Mouse (Mus musculus): Measurements from ENCODE around the gene App.

DNA sequence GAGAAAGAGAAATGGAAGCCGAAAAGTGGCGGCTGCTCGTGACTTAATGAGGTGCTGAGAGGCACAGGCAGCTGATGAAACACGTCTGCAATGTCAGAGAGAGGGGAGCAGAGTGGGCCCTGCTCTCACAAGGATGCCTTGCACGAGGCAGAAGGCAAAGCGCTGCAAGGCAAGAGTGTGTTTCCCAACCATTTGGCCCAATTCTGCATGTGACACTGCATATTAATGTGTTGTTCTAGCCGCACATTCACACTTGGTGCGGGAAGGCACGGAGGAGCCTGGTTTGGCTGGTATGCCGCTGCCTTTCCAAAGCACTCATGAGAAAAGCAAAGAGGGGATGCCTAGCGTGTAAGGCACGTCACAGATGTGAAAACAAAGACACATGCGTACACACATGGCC is 63.1 kb downstream of the App start:
- no peak for TF ChIP-seq CTCF (IDR thresholded peaks at IDR 0.05)
- TF ChIP-seq POLR2A (IDR thresholded peaks at IDR 0.05; ENCODE audit: insufficient read depth, low read depth, low read length), result no peak

Measured in heart, adult 2 months (tissue).